Mouse (Mus musculus): ENCODE measurements around the gene Atox1. TPM values are rescaled to one million over a fixed set of nuclear protein-coding genes. Genes with fewer than 3 reads are reported as not detected.

Gene Atox1
- 402 and 413 TPM in 2 replicates for polyA plus RNA-seq (2015; fragmentation: Nextera tagmentation; extraction: Ambion mirVana)

GRCm38 (mm10) chr11:55461019-55461645 is at the start of gene Atox1:
Atox1 (minus strand) TSS chr11:55461239.
- H3K9me3 ChIP-seq (replicated peaks) = no peaks in the 10 kb centered on the region

GRCm38 (mm10) chr11:55505485-55505884 is 44.4 kb upstream of the Atox1 start:
- Histone ChIP-seq H3K27me3 (no peaks in the 10 kb centered on the region), H3K4me2 (no peak overlapping the region), H3K4me1 (no peaks in the 10 kb centered on the region), H3K9ac (no peak overlapping the region), H3K4me3 (replicated peaks) (no peak overlapping the region), H3K9me3 (replicated peaks) (no peaks in the 10 kb centered on the region), H3K36me3 (peaks cover 28% of the 10 kb centered on the region), H3K27ac (no peak overlapping the region)
- WGBS = 80% methylated on average over 3 of the region's 3 CpGs
- ATAC-seq (replicated peaks; ENCODE audit: low FRiP score) = no peak

More at GRCm38 (mm10) chr11:55461019-55461645, at the start of gene Atox1:
- peak; percentile 98 for ATAC-seq (replicated peaks; ENCODE audit: low FRiP score)
- Histone ChIP-seq H3K36me3 (0 out of 2 replicates have a peak, but pooled peaks cover 10% of the 10 kb centered on the region), H3K27me3 (no peaks in the 10 kb centered on the region), H3K4me1 (peaks cover 35% of the 10 kb centered on the region), H3K4me2 (peak within 1 kb of the TSS; percentile 92), H3K9ac (peak within 1 kb of the TSS; percentile 78), H3K27ac (peak within 1 kb of the TSS; percentile 92), H3K4me3 (replicated peaks) (peak within 1 kb of the TSS; percentile 87)
- WGBS = under 1% methylated on average over 36 of the region's 36 CpGs

GRCm38 (mm10) chr11:55502886-55503285 is 41.8 kb upstream of the Atox1 start:
- Histone ChIP-seq H3K4me3 (replicated peaks) (no peak overlapping the region), H3K27me3 (no peaks in the 10 kb centered on the region), H3K36me3 (peaks cover 54% of the 10 kb centered on the region), H3K9me3 (replicated peaks) (no peaks in the 10 kb centered on the region), H3K4me2 (no peak overlapping the region), H3K27ac (no peak overlapping the region), H3K9ac (no peak overlapping the region), H3K4me1 (no peaks in the 10 kb centered on the region)
- ATAC-seq (replicated peaks; ENCODE audit: low FRiP score) = no peak
- WGBS = 62% methylated on average over 5 of the region's 5 CpGs

- Histone ChIP-seq H3K9me3 (replicated peaks) (no peaks in the 10 kb centered on the region), H3K4me3 (replicated peaks) (no peak overlapping the region), H3K4me1 (no peaks in the 10 kb centered on the region), H3K36me3 (peaks cover 62% of the 10 kb centered on the region), H3K4me2 (no peak overlapping the region), H3K9ac (no peak overlapping the region), H3K27me3 (no peaks in the 10 kb centered on the region), H3K27ac (no peak overlapping the region)
- peak; percentile 30; the same call in 1 of the 2 replicates for ATAC-seq (replicated peaks; ENCODE audit: low FRiP score)
- WGBS = 81% methylated on average over 8 of the region's 8 CpGs
Measured at GRCm38 (mm10) chr11:55501955-55502531, 41.0 kb upstream of the Atox1 start.

GRCm38 (mm10) chr11:55497885-55498284 is 36.8 kb upstream of the Atox1 start:
- Histone ChIP-seq H3K36me3 (peaks cover 100% of the 10 kb centered on the region), H3K9me3 (replicated peaks) (no peaks in the 10 kb centered on the region), H3K27ac (no peak overlapping the region), H3K4me3 (replicated peaks) (no peak overlapping the region), H3K9ac (no peak overlapping the region), H3K27me3 (no peaks in the 10 kb centered on the region), H3K4me1 (no peaks in the 10 kb centered on the region), H3K4me2 (no peak overlapping the region)
- 64% methylated on average over 5 of the region's 5 CpGs for WGBS
- ATAC-seq (replicated peaks; ENCODE audit: low FRiP score) = peak; percentile 65

GRCm38 (mm10) chr11:55496158-55496557 is 35.1 kb upstream of the Atox1 start:
- Histone ChIP-seq H3K9ac (no peak overlapping the region), H3K9me3 (replicated peaks) (no peaks in the 10 kb centered on the region), H3K27ac (no peak overlapping the region), H3K4me1 (no peaks in the 10 kb centered on the region), H3K27me3 (no peaks in the 10 kb centered on the region), H3K4me3 (replicated peaks) (no peak overlapping the region), H3K36me3 (peaks cover 100% of the 10 kb centered on the region), H3K4me2 (no peak overlapping the region)
- WGBS = 88% methylated on average over 6 of the region's 6 CpGs
- ATAC-seq (replicated peaks; ENCODE audit: low FRiP score) = no peak

GRCm38 (mm10) chr11:55485443-55485842 is 24.4 kb upstream of the Atox1 start:
- Histone ChIP-seq H3K4me2 (no peak overlapping the region), H3K4me3 (replicated peaks) (no peak overlapping the region), H3K27ac (no peak overlapping the region), H3K4me1 (no peaks in the 10 kb centered on the region), H3K36me3 (peaks cover 90% of the 10 kb centered on the region), H3K9ac (no peak overlapping the region), H3K27me3 (no peaks in the 10 kb centered on the region), H3K9me3 (replicated peaks) (no peaks in the 10 kb centered on the region)
- WGBS = 95% methylated on average over 7 of the region's 7 CpGs
- no peak for ATAC-seq (replicated peaks; ENCODE audit: low FRiP score)

GRCm38 (mm10) chr11:55473219-55473618 is 12.2 kb upstream of the Atox1 start:
- no peak for ATAC-seq (replicated peaks; ENCODE audit: low FRiP score)
- WGBS = 80% methylated on average over 3 of the region's 3 CpGs

GRCm38 (mm10) chr11:55471467-55471866 is 10.4 kb upstream of the Atox1 start:
- Histone ChIP-seq H3K9ac (peak overlapping the region; percentile 95), H3K4me1 (peaks cover 44% of the 10 kb centered on the region), H3K4me2 (peak overlapping the region; percentile 69), H3K27me3 (no peaks in the 10 kb centered on the region), H3K36me3 (peaks cover 30% of the 10 kb centered on the region), H3K27ac (no peak overlapping the region), H3K4me3 (replicated peaks) (peak overlapping the region; percentile 88), H3K9me3 (replicated peaks) (no peaks in the 10 kb centered on the region)
- 76% methylated on average over 7 of the region's 7 CpGs for WGBS
- no peak for ATAC-seq (replicated peaks; ENCODE audit: low FRiP score)

More at GRCm38 (mm10) chr11:55473219-55473618, 12.2 kb upstream of the Atox1 start:
- H3K27me3 ChIP-seq = no peaks in the 10 kb centered on the region
- 0 out of 2 replicates have a peak overlapping the region, but pooled peaks have one; percentile 19 for H3K4me2 ChIP-seq
- peaks cover 35% of the 10 kb centered on the region for H3K36me3 ChIP-seq
- no peaks in the 10 kb centered on the region for H3K9me3 ChIP-seq (replicated peaks)
- no peak overlapping the region for H3K27ac ChIP-seq
- no peak overlapping the region for H3K4me3 ChIP-seq (replicated peaks)
- H3K4me1 ChIP-seq = peaks cover 39% of the 10 kb centered on the region
- H3K9ac ChIP-seq = no peak overlapping the region

- WGBS = 27% methylated on average over 8 of the region's 8 CpGs
- Histone ChIP-seq H3K4me1 (peaks cover 41% of the 10 kb centered on the region), H3K4me2 (peak overlapping the region; percentile 69), H3K27me3 (no peaks in the 10 kb centered on the region), H3K9ac (peak overlapping the region; percentile 95), H3K36me3 (peaks cover 30% of the 10 kb centered on the region), H3K9me3 (replicated peaks) (no peaks in the 10 kb centered on the region), H3K27ac (0 out of 2 replicates have a peak overlapping the region, but pooled peaks have one; percentile 3), H3K4me3 (replicated peaks) (peak overlapping the region; percentile 88)
- ATAC-seq (replicated peaks; ENCODE audit: low FRiP score) = no peak
Measured at GRCm38 (mm10) chr11:55470761-55471160, 9.7 kb upstream of the Atox1 start.

- H3K4me2 ChIP-seq = peak overlapping the region; percentile 69
- H3K36me3 ChIP-seq = peaks cover 30% of the 10 kb centered on the region
- peak overlapping the region; percentile 89 for H3K27ac ChIP-seq
- H3K4me3 ChIP-seq (replicated peaks) = peak overlapping the region; percentile 88
- peak overlapping the region; percentile 95 for H3K9ac ChIP-seq
- under 1% methylated on average over 46 of the region's 46 CpGs for WGBS
- no peak; the same call in 1 of the 2 replicates for ATAC-seq (replicated peaks; ENCODE audit: low FRiP score)
- no peaks in the 10 kb centered on the region for H3K27me3 ChIP-seq
- H3K9me3 ChIP-seq (replicated peaks) = no peaks in the 10 kb centered on the region
- peaks cover 40% of the 10 kb centered on the region for H3K4me1 ChIP-seq
Measured at GRCm38 (mm10) chr11:55469923-55470691, 9.1 kb upstream of the Atox1 start.
